Mouse (Mus musculus) myocyte (in vitro differentiated cells): ENCODE measurements around the gene Shc1. TPM values are rescaled to one million over a fixed set of nuclear protein-coding genes. Genes with fewer than 3 reads are reported as not detected.
A peak's percentile ranks its signal among the peaks of the same experiment; 100 is the strongest.

Source experiments
- H3K27me3 ChIP-seq: one replicate; pipeline ENCODE4 v1.6.1; 2011; ENCODE audit not compliant: control insufficient read depth, insufficient read depth, insufficient read length
- H3K36me3 ChIP-seq: one replicate; pipeline ENCODE4 v1.6.1; 2011; ENCODE audit not compliant: control insufficient read depth, insufficient read depth
- H3K4me2 ChIP-seq: one replicate; pipeline ENCODE4 v1.6.1; 2011; ENCODE audit warnings: low read depth, control low read depth
- H3K4me3 ChIP-seq: one replicate; pipeline ENCODE4 v1.5.1; 2011; ENCODE audit warnings: mild to moderate bottlenecking, control low read depth, moderate library complexity
- H3K79me2 ChIP-seq: one replicate; pipeline ENCODE4 v1.6.1; 2011; ENCODE audit not compliant: control insufficient read depth, insufficient read depth
- H3ac ChIP-seq: one replicate; pipeline ENCODE4 v1.6.1; 2011; ENCODE audit not compliant: control insufficient read depth, insufficient read length
- CEBPB ChIP-seq: IDR thresholded peaks from 2 replicates; pipeline ENCODE4 v1.6.1; 2011; ENCODE audit warnings: mild to moderate bottlenecking, moderate library complexity; ENCODE audit not compliant: poor library complexity, insufficient read depth, severe bottlenecking
- E2F4 ChIP-seq: IDR thresholded peaks from one replicate; pipeline ENCODE4 v1.6.1; 2011; ENCODE audit warnings: mild to moderate bottlenecking, control low read depth, moderate library complexity; ENCODE audit not compliant: insufficient read depth
- MAX ChIP-seq: IDR thresholded peaks from one replicate; pipeline ENCODE4 v1.6.1; 2011; ENCODE audit warnings: low read depth, mild to moderate bottlenecking, control low read depth
- MYOD1 ChIP-seq, 3 experiments: IDR thresholded peaks; one replicate each; pipeline ENCODE4 v1.6.1; 2011; ENCODE audit warnings: control low read depth in 2 of 3, low read depth in 2 of 3, mild to moderate bottlenecking in 2 of 3, moderate library complexity in 1 of 3; ENCODE audit not compliant: insufficient read length in 2 of 3, control insufficient read depth in 1 of 3
- MYOG ChIP-seq, 3 experiments: IDR thresholded peaks; one replicate each; pipeline ENCODE4 v1.6.1; 2011; ENCODE audit warnings: control low read depth in 2 of 3, low read depth in 2 of 3, mild to moderate bottlenecking in 2 of 3; ENCODE audit not compliant: insufficient read length in 2 of 3, control insufficient read depth in 1 of 3, insufficient read depth in 1 of 3
- POLR2A ChIP-seq: IDR thresholded peaks from one replicate; pipeline ENCODE4 v1.6.1; 2011; ENCODE audit warnings: low read depth, mild to moderate bottlenecking, control low read depth, moderate library complexity; ENCODE audit not compliant: insufficient read length
- POLR2AphosphoS2 ChIP-seq: IDR thresholded peaks from one replicate; pipeline ENCODE4 v1.6.1; 2011; ENCODE audit warnings: low read depth, control low read depth; ENCODE audit not compliant: insufficient read length
- REST ChIP-seq: IDR thresholded peaks from one replicate; pipeline ENCODE4 v1.6.1; 2011; ENCODE audit warnings: mild to moderate bottlenecking, control low read depth, moderate library complexity; ENCODE audit not compliant: insufficient read depth, insufficient read length
- SRF ChIP-seq: IDR thresholded peaks from one replicate; pipeline ENCODE4 v1.6.1; 2011; ENCODE audit warnings: low read depth; ENCODE audit not compliant: control insufficient read depth, insufficient read length
- TCF12 ChIP-seq: IDR thresholded peaks from one replicate; pipeline ENCODE4 v1.6.1; 2011; ENCODE audit warnings: mild to moderate bottlenecking, control low read depth; ENCODE audit not compliant: poor library complexity, insufficient read depth, severe bottlenecking
- TCF3 ChIP-seq: IDR thresholded peaks from one replicate; pipeline ENCODE4 v1.6.1; 2011; ENCODE audit warnings: low read depth, control low read depth; ENCODE audit not compliant: insufficient read length
- USF1 ChIP-seq: IDR thresholded peaks from one replicate; pipeline ENCODE4 v1.6.1; 2011; ENCODE audit warnings: low read depth, mild to moderate bottlenecking, control low read depth, moderate library complexity
- polyA plus RNA-seq: library from polyadenylated mRNA; unstranded; fragments of >200 nt; fragmentation: generic; extraction: Trizol; gene quantifications from one replicate; pipeline ENCODE4 v1.2.1, GENCODE M21; 2012; ENCODE audit warnings: missing spikeins

The Shc1 gene
- polyA plus RNA-seq, 1 experiment, result 95.5 TPM

DNA sequence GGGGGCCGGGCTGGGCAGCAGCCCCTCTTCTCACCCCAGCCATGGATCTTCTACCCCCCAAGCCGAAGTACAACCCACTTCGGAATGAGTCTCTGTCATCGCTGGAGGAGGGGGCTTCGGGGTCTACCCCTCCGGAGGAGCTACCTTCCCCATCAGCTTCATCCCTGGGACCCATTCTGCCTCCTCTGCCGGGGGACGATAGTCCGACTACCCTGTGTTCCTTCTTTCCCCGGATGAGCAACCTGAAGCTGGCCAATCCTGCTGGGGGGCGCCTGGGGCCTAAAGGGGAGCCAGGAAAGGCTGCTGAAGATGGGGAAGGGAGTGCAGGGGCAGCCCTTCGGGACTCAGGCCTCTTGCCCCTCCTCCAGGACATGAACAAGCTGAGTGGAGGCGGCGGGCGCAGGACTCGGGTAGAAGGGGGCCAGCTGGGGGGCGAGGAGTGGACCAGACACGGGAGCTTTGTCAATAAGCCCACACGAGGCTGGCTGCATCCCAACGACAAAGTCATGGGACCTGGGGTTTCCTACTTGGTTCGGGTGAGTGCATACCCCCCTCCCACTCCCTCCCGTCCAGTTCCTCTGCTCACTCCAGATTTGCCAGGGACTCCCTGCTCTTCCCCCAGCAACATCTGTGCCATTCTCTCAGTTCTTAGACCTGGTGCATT, 3.7 kb downstream of the Shc1 start:
- TF ChIP-seq SRF, result no peak
- TF ChIP-seq MAX, result no peak
- no peak for TF ChIP-seq MYOG (IDR thresholded peaks at IDR 0.05; ENCODE audit: control insufficient read depth in 1 of 3, insufficient read depth in 1 of 3, insufficient read length in 2 of 3, low read depth in 2 of 3)
- TF ChIP-seq USF1, result no peak
- TF ChIP-seq E2F4, result no peak
- TF ChIP-seq CEBPB, result no peak
- no peak for TF ChIP-seq REST
- TF ChIP-seq MYOD1 (IDR thresholded peaks at IDR 0.05; ENCODE audit: control insufficient read depth in 1 of 3, insufficient read length in 2 of 3, low read depth in 2 of 3), result no peak
- no peak for TF ChIP-seq POLR2A
- TF ChIP-seq TCF12, result no peak
- TF ChIP-seq TCF3, result no peak
- TF ChIP-seq POLR2AphosphoS2, result no peak
- no peak overlapping the region for H3ac ChIP-seq
- peak overlapping the region; percentile 63 for H3K4me3 ChIP-seq
- H3K27me3 ChIP-seq, result no peaks in the 10 kb centered on the region
- H3K79me2 ChIP-seq, result peaks cover 44% of the 10 kb centered on the region
- peak overlapping the region; percentile 88 for H3K4me2 ChIP-seq
- H3K36me3 ChIP-seq, result peaks cover 19% of the 10 kb centered on the region

DNA sequence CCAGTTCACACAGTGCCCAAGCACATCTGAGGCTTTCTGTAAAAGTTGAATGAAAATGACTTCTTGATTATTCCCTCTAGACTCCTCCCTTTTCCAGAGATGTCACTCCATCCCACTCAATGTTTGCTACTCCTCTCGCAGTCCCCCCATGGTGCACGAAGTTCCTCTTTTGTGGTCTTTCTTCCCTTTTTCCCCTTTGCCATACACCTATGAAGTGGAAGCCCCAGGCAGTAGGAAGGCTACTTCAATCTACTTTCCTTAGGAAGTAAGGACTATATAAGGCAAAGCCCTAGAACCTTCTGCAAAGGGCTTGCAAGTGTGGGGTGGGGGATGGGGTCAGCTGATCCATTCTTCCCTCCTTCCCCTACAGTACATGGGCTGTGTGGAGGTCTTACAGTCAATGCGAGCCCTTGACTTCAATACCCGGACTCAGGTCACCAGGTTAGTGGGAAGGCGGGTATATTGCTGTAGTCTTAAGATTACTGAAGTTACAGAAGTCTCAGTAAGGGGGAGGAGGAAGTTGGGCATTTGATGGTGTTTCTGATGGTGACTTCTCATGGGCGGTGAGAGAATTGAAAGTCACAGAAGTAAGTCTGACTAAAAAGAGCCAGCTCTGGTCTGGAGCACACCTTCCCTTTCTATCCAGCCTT, 4.4 kb downstream of the Shc1 start:
- H3K4me3 ChIP-seq, result peak overlapping the region; percentile 63
- TF ChIP-seq MYOG (IDR thresholded peaks at IDR 0.05; ENCODE audit: control insufficient read depth in 1 of 3, insufficient read depth in 1 of 3, insufficient read length in 2 of 3, low read depth in 2 of 3) (no peak), REST (no peak), CEBPB (no peak), E2F4 (no peak), MYOD1 (IDR thresholded peaks at IDR 0.05; ENCODE audit: control insufficient read depth in 1 of 3, insufficient read length in 2 of 3, low read depth in 2 of 3) (no peak), TCF3 (no peak), POLR2A (no peak), USF1 (no peak), SRF (no peak), POLR2AphosphoS2 (no peak), MAX (no peak), TCF12 (no peak)

DNA sequence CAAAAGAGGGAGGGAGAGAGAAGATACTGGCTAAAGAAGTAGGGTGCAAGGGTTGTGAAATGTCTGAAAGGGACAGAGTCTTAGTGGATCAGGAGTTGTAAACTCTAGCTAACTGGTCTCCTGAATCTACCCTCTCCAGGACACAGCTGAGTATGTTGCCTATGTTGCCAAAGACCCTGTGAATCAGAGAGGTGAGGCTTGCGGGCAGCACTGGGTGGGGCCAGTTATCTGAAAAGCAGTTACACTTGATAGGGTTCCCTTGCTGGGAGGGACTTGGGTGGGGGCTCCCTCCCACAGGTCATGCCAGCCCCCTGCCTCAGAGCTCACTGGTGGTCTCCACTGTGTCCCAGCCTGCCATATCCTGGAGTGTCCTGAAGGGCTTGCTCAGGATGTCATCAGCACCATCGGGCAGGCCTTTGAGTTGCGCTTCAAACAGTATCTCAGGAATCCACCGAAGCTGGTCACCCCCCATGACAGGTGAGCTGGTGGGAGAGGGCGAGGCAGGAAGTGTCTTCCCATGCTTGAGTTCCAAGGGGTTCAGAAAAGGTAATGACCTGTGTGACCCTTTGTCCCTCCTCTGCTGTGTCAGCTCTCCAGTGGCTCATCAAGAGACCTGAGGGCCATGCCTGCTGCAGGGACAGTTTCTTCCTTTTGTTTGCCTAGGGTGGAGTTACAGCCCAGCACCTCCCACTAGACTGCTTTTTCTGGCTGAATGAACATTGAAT, 6.3 kb downstream of the Shc1 start:
- TF ChIP-seq TCF12, result no peak
- no peak for TF ChIP-seq USF1
- TF ChIP-seq REST, result no peak
- TF ChIP-seq TCF3, result no peak
- no peak for TF ChIP-seq MAX
- no peak for TF ChIP-seq POLR2AphosphoS2
- TF ChIP-seq E2F4, result no peak
- peak in 1 of 3 experiments; percentile 4 for TF ChIP-seq MYOG (IDR thresholded peaks at IDR 0.05; ENCODE audit: control insufficient read depth in 1 of 3, insufficient read depth in 1 of 3, insufficient read length in 2 of 3, low read depth in 2 of 3)
- no peak for TF ChIP-seq POLR2A
- TF ChIP-seq SRF, result no peak
- peak; percentile 3; the same call in 1 of the 2 replicates for TF ChIP-seq CEBPB
- no peak for TF ChIP-seq MYOD1 (IDR thresholded peaks at IDR 0.05; ENCODE audit: control insufficient read depth in 1 of 3, insufficient read length in 2 of 3, low read depth in 2 of 3)
- Histone ChIP-seq H3ac (no peak overlapping the region), H3K79me2 (peaks cover 35% of the 10 kb centered on the region), H3K4me3 (no peak overlapping the region), H3K4me2 (no peak overlapping the region), H3K36me3 (peaks cover 19% of the 10 kb centered on the region), H3K27me3 (no peaks in the 10 kb centered on the region)

More for the DNA sequence above, 4.4 kb downstream of the Shc1 start:
- Histone ChIP-seq H3K27me3 (no peaks in the 10 kb centered on the region), H3K4me2 (peak overlapping the region; percentile 88), H3ac (no peak overlapping the region), H3K79me2 (peaks cover 37% of the 10 kb centered on the region), H3K36me3 (peaks cover 19% of the 10 kb centered on the region)

DNA sequence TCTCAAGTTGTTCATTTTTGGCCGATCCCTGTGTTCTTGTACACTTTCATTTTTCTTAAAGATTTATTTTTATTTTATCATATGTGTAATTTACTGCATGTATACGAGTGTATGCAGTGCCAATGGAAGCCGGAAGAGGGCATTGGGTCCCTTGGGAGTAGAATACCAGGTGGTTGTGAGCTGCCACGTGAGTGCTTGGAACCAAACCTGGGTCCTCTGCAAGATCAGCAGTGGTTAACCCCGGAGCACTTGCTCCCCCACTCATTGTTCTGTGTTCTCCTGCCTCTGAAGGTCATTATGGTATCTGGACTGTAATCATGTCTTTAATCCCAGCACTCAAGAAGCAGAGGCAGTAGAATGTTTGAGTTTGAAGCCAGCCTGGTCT, 6.9 kb downstream of the Shc1 start:
- H3ac ChIP-seq, result no peak overlapping the region
- H3K27me3 ChIP-seq, result no peaks in the 10 kb centered on the region
- no peak overlapping the region for H3K4me2 ChIP-seq
- H3K79me2 ChIP-seq, result peaks cover 30% of the 10 kb centered on the region
- H3K36me3 ChIP-seq, result peaks cover 19% of the 10 kb centered on the region
- H3K4me3 ChIP-seq, result no peak overlapping the region
- TF ChIP-seq MYOG (IDR thresholded peaks at IDR 0.05; ENCODE audit: control insufficient read depth in 1 of 3, insufficient read depth in 1 of 3, insufficient read length in 2 of 3, low read depth in 2 of 3), result no peak
- TF ChIP-seq TCF3, result no peak
- no peak for TF ChIP-seq REST
- no peak for TF ChIP-seq MAX
- TF ChIP-seq SRF, result no peak
- TF ChIP-seq TCF12, result no peak
